Mouse (Mus musculus) lung, postnatal 4 days (tissue): ENCODE data around the gene Lrrc66.
A peak's percentile ranks its signal among the peaks of the same experiment; 100 is the strongest.
"Not testable (repeated sequence)": the region's sequence is repeated elsewhere in the genome, so short reads cannot be mapped to it uniquely, and the experiment has no call there.

Source experiments
- DNase-seq, 2 experiments: peaks; one replicate each; pipeline ENCODE4 v3.0.0; 2021

Lrrc66 gene

DNA sequence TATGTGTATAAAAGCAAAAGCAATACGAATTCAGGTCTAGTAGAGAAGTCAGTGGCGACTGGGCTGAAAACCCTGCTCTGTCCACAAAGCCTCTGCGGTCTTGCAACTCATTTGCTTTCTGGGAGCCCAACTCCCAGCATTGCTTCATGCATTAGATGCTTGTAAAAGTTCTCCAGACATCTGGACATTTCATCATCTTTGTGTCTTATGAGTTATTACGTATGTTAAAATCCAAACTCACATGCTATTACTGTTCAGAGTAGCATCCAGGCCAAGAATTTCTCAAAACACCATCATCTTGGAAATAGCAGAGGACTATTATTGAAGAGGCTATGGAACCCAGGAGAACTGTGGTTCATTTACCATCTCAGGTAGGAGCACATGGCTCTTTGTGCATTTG lies 21.3 kb downstream of the Lrrc66 start:
- no peak for DNase-seq

DNA sequence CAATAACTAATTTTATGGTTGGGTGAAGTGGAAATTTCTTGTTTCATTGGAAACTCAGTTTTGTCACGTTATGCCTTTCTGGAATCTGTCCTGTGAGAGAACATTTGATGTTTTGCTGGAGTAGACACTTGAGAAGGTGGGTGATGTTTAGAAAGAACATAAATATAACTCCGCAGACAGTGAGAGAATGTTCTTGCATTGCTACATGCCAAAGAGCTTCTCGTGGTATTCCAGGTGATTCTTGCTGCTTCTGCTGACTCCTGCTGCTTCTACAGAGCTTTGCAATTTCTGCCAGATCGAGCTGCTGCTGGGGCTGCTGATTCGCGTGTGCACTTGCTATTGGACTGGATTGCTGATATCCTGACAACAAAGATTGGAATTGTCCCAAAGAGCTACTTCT lies 27.4 kb downstream of the Lrrc66 start:
- no peak for DNase-seq

DNA sequence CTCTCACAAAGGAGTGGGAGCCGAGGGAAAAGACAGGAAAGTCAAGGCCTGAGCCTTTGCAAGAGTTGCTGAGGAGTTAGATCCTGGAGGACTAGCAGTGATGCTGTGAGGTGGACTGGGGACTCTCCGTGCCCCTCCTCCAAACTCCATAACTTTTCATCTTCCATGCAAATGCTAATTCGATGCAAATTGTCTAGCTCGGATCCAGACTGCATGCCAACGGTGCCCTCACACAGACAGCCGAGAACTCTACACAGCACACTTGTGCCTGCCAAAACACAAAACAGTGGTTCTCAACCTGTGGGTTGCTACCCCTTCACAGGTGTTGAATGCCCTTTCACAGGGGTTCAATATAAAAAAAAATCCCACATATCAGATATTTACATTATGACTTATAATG lies 27.8 kb downstream of the Lrrc66 start:
- no peak for DNase-seq

DNA sequence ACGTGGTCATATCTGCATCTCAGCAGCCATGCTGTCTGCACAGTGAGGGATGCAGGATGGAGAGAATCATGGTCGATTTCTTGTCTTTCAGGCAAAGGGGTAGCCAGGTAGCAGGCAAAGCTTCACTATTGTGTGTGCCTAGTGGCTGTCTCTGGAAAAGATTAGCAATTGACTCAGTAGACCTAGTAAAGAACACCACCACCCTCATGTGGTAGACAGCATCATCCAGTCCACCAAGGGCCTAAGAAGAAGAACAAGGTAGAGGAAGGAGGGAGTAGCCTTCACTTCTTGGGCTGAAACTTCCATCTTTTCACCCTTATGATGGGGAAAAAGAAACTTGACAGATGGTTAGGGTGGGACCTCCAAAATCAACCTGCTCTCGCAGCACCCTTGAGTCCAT lies 29.5 kb downstream of the Lrrc66 start:
- DNase-seq = no peak

DNA sequence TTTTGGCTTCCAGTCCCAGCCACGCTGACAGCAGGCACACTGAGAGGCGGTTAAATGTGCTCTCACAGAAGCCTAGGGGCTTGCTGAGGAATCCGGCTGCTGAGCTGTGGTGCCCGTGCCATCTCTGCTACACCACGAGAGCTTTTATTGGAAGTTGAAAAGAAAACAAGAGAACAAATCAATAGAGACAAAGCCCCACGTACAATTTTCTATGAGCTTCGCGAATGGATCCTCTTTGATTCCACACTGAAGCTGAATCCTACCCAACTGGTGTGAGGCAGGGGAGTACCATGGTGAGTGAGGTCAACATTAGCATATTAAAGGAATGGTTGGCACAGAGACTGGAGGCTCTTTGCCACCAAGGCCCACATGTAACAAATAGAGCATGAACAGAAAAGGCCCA lies 31.0 kb downstream of the Lrrc66 start:
- DNase-seq = no peak

DNA sequence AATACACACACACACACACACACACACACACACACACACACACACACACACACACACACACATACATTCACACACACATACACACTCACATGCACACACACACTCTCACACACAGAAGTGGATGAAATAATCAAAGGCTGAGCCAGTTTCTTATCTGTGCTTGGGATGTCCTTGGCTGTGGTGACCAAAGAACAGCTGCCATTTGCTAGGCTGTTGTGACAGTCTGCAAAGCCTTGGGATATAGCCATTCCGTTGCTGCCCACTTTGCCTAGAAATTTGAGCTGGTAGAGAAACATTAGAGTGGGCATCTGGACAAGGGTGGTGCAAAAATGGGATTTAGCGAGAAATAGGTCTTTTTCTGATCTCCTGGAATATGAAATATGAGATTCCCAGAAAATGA lies 32.3 kb downstream of the Lrrc66 start:
- no peak for DNase-seq

DNA sequence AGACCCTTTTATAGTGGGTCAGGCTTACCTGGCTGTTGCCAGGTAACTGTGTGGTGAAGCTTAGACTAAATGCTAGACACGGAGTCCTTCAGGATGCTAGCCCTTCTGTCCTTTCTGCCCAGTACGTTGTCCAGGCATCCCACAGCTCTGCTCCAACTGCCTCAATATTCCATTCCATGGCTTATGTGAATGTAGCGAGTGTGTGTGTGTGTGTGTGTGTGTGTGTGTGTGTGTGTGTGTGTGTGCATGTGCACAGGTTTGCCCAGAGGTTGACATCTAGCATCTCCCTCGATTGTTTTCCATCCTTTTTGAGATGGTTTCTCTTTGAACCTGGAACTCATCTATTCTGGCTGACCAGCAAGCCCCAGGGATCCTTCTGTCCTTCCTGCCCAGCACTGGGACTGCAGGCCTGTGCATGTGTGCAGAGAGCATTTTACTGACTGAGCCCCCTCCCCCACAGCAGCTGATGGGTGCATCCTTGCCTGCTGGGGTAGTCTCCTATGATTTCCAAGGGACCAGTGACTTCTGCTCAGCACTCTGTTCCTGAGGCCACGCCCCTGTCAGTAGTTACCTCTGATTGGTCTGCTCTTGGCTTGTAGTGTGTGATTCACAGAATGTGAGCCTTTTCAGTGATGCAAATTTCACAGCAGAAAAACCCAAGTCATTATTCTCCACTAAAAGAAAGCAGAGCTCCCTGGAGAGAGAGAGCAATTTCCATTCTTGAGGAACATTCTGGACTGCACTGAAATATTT lies 33.2 kb downstream of the Lrrc66 start:
- DNase-seq = no peak

DNA sequence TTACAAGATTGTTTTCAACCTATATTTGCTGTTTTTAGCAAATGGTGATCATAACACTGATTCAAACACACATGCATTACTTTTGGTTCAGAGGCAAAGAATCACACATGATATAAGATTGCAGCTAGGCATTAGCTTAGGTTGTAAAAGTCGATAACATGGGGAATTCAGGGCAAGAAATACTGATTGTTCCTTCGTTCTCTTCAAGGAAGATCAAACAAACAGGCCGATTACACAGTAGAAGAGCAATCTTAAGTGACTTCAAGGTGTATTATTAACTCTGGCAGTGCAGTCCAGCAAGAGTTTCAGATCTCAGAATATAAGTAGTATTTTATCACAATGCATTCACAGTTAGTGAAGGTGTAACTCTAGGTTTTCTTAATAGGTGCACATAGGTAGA lies 45.2 kb downstream of the Lrrc66 start:
- DNase-seq = no peak

DNA sequence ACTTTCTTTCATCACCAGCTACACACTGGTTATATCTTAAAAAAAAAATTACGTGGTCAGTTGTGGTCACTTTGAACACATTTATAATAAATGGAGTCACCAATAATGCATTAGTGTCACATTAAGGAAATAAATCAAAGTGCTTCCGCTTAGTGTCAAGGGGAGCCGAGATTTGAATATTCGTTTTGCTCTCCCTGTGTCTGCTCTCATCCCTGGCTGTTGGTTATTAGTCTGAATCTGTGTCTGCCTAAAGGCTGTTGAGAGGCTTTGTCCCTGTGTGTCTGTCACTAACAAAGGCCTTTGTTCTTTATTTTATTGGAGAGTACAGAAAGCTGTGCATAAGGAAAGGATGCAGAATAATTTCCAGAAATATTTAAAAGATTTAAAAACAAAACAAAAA lies 45.7 kb downstream of the Lrrc66 start:
- no peak for DNase-seq

DNA sequence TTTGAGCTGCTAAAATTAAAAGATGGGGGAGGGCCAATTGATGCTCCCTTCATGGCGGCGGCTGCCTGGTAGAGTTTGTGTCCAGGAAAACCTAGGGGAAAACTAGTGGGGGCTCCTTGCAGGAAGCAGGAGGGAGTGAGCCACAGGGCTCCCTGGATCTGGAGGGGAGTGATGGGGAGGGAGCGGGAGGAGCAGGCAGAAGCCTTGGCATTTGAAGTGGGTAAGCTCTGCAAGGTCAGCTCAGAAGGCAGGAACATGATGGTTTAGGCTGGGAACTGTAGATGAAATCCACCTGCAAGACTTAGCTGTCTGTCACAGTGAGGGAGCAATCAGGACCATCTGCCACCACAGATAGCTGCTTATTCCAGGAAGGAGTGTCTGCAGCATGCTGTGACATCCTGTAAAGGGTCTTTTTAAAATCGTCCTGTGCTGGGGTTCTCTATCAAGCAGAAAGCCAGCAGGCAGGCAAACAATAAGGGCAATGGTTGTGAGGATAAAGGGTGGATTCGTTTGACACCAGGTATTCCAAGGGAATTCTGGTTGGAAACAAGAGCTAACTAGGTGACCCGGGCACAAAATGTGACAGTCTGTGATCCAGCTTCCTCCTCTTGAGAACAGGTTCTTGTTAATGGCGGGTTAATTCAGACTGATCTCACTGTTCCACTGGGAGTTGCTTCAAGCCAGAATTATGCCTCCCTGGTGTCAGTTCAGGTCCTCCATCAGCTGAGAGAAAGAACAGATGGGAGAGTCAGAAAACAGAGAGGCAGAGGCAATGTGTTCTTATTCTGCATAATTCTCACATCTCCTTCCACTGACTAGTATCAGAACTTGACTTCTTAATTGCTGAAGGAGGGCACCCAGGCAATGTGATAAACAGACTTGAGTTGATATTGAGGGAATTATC lies 46.9 kb downstream of the Lrrc66 start:
- DNase-seq = no peak

DNA sequence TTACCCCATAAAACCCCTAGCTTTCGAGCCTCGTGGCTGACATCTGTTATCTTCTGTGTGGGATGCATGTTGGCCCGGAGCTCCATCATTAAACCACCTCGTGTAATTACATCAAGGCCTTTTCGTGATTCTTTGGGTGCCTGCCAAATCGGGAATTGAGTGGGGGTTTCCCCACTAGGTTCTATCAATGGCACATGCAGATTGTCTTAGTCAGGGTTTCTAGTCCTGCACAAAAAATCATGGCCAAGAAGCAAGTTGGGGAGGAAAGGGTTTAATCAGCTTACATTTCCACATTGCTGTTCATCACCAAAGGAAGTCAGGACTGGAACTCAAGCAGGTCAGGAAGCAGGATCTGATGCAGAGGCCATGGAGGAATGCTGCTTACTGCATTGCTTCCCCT lies 48.3 kb downstream of the Lrrc66 start:
- not testable (repeated sequence) for DNase-seq

DNA sequence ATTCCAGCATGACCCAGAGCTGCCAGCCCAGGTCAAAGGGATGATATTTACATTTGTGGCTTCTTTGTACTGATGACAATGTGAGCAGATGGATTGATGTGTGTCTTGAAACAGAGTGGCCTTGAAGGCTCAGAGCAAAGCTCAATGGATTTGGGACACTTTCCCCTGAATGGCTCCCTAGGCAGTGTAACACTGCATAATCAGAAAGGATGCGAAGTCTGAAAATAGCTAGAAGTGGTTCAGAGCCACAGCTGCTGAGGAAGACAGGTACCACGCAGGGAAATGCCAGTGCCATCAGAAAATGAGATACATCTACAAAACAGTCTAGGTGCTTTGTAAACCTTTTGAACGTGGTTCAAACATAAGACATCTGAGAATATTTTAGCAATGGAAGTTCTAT lies 54.2 kb downstream of the Lrrc66 start:
- DNase-seq = no peak

DNA sequence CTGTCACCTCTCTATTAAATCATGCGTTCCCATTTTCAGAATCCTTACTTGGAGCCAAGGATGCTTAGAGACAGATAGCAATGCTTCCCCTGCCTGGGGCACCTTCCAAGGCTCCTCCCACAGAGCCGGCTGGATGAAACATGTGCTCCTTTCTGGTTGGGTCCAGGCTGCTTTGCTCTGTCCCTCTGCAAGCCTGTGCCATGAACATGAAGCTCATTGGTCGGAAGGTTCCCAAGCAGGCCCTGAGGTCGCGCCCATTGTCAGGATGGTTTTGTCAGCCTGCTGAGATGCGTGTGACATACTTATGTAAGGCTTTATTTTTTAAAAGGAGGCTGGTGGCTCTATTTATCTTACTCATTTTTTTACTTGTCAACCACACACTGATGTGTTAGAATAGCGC lies 55.6 kb downstream of the Lrrc66 start:
- DNase-seq = no peak

DNA sequence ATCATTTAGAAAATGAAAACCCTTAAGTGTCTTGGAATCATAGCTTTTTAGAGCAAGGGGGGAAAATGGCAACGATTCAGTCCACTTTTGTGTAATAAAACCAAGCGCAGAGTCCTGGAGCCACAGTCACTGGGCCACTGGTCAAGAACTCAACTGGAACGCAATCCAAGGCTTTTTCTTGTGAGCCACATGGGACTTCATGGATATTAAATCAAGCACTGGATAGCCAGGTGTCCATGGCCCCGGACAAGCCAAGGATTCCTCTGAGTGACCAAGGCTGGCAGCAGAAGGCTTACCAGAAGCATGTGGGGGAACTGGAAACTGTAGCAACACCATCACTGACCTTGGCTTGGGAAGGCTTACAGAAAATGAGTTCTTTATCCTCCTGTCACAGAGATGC lies 57.7 kb downstream of the Lrrc66 start:
- no peak for DNase-seq

DNA sequence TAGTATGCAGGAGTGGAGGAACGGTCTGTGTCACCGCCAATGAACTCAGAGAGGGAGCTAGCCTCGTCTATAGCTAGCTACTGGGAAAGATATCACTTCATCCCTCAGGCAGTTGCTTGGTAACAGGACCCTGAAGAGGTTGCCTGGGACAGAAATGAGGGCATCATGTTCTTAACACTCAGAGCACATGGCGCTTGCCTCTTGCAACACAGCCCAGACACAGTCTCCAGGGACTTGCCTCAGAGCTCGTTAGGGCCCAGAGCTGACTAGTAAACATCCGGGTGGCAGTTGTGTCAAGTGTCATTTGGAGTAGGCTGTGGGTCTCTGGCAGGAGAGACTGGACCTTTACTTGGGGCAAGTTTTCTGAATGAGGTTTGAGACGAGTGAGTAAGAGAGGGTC lies 58.5 kb downstream of the Lrrc66 start:
- peak in 1 of 2 experiments; percentile 47 for DNase-seq

DNA sequence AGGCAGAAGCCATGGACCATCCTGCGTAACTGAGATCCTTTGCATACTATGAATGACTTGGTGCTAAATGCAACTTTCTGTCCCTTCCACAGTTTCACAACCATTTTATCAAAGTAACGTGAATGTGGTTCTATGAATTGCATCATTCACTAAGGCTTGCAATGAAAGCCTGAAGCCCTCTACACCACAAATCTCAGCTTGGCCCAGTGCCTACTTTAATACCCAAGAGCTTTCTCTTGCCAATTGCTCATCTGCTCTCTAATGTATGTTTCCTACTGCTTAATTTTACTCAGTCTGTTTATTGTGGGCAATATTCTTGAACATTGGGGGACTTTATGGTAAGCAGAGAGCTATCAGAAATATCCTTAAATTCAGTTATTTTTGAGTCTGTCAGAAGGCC lies 59.5 kb downstream of the Lrrc66 start:
- DNase-seq = no peak

DNA sequence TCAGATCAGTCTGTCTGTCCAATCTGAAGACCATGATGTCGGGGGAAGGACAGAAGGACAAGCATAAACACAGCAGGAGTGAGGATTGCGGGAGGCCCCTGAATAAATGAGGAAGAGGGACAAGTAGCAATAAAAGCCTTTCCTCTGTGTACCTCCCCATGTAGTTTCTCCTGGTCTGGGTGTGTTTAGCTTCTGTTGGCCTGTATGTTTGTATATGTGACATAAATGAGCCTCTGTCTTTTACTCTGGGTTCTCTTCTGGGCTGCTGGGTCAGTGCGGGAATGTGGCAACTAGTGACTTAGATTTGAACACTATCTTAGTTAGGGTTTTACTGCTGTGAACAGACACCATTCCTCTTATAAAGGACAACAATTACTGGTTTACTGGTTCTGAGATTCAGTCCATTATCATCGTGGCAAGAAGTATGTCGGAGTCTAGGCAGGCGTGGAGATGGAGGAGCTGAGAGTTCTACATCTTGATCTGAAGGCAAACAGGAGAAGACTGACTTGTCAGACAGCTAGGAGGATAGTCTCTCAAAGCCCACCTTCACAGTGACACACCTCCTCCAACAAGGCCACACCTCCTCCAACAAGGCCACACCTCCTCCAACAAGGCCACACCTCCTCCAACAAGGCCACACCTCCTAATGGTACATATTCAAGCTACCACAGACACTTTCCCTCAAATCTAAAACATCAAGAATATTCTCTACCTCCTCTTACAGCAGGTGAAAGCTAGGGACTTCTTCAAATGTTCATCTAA lies 60.8 kb downstream of the Lrrc66 start:
- no peak for DNase-seq

DNA sequence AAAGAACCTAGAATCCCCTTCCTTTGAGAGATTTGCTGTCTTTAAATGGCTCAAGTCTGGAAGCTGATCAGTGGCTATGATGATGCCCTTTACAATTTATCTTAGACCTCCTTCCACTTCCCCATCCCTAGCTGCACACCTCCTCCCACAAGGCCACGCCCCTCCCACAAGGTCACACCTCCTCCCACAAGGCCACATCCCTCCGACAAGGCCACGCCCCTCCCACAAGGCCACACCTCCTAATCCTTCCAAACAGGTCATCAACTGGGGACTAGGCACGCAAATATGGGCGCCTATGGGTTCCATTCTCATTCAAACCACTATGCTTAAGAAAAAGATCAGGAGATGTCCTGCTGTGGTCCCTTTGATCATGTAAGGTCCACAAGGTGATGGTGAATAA lies 63.1 kb downstream of the Lrrc66 start:
- no peak for DNase-seq

DNA sequence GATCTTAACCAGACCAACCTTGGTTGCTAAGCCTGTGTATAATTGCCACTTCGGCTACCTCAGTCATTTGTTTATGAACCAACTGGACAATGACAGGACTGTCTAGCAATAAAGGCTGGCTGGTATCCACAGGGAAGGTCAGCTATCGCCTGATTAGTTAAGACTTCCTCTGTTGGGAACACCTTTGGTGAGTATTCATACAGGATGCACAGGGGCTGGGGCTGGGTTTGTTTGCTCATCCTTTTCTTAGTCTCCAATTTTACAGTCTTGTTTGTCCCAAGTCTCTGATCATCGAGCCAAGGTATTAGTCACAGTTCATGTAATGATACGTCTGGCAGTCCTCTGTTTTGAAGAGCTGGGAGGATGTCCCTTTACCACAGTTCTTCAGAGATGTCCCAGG lies 65.4 kb downstream of the Lrrc66 start:
- DNase-seq = no peak

DNA sequence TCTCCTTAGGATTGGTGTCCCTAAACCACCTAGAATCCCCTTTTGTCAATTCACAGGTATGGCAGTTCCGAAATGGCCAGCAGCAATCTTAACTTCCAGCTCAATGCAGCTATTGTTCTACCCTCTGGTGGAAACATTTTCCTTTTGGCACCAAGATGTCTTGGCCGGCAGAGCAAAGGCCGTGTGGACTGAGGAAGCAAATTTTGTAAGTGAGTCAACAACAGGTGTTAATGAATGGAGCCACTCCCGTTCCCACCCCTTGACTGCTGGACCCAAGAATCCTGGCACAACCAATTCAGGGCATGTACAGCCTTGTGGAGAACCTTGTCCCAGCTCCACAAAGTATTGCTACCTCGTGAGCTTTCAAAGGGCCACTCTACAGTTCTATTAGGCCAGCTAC lies 66.2 kb downstream of the Lrrc66 start:
- no peak for DNase-seq

DNA sequence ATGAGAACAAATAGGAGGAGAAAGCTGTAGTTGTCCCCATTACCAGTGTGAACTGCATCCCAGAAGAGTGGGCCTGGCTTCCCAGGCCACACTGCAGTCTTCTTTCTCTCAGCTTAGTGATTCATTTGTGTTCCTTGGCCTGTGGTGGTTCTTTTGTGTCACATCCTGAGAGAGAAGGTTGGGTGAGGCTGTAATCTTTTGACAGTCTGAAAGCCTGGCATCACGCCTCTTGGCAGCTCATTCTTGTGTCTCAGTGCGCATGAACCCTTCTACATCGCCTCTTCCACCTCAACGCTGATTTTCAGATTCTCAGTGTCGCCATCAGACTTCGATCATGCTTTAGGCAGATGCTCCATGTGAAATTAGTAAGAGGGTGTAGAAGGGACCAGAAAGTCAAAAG lies 68.3 kb downstream of the Lrrc66 start:
- no peak for DNase-seq

DNA sequence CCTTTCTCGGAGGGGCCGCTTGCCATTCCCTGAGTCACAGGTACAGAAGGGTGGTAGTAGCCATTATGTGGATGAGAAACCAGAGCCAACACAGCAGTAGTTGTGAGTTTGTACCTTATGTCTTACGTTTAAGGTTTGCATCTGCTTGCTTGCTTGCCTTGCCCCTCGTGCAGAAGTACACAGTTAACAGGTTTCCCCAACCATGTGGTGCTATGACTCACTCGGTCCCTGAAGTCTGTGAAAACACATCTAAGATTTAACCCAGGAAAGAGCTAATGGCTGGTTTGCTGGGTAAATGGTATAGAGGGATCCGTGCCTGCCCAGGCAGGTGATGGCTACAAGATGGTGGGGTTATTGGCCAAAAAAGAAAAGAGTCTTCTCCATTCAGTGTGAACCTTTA lies 73.6 kb downstream of the Lrrc66 start:
- no peak for DNase-seq

DNA sequence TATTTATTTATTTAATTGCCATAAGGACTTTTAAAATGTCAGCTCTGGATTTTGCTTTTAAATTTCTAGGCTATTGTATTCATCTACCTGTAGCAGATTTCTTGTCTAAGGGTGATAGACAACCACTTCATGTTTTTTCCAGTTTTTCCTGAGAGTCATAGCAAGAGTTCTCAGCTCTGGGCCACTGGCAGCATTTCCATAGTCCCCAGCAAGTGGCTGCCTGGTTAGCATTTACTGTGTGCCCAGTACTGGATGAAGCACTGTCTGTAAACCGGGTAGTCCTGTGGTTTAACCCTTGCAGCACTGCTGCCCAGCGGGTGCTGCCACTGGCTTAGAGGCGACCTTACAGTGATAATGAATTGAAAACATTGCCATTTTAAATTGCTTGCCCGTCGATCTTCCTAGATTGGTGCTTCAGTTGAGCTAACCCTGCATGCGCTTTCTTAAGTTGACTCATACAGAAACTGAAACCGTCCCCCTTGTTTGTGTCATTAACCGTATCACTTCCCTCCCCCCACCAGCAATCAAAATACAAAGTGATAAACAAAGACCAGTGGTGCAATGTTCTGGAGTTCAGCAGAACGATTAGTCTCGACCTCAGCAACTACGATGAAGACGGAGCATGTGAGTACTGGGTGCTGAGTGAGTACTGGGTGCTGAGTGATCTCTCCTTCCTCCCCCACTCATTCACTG lies 75.4 kb downstream of the Lrrc66 start:
- no peak for DNase-seq
